Mouse (Mus musculus) heart, adult 10 weeks (tissue): ENCODE measurements around the gene Olfr814. TPM values are rescaled to one million over a fixed set of nuclear protein-coding genes. Genes with fewer than 3 reads are reported as not detected.

Experiments used
- polyA plus RNA-seq: library from polyadenylated mRNA; stranded (reverse); fragments of 350-450 nt; fragmentation: Illumina TruSeq; extraction: RNeasy Lipid Tissue Mini Kit (QIAGEN cat#74804); gene quantifications from one replicate; pipeline ENCODE4 v1.2.3, GENCODE M21; 2014; ENCODE audit warnings: low read depth, low replicate concordance

Gene Olfr814
- polyA plus RNA-seq: not detected

GRCm38 (mm10) chr10:129879751-129880150 lies at the start of gene Olfr814:
TSS of gene Olfr814 (minus strand) at chr10:129879851.

GRCm38 (mm10) chr10:129915497-129915896 lies 35.8 kb upstream of the Olfr814 start, which contains the start of gene Olfr816:
TSS of gene Olfr816 (minus strand) at chr10:129915597.

GRCm38 (mm10) chr10:129905767-129906166 lies 26.1 kb upstream of the Olfr814 start, which contains the start of gene Olfr815:
TSS of gene Olfr815 (minus strand) at chr10:129905867.

DNA sequence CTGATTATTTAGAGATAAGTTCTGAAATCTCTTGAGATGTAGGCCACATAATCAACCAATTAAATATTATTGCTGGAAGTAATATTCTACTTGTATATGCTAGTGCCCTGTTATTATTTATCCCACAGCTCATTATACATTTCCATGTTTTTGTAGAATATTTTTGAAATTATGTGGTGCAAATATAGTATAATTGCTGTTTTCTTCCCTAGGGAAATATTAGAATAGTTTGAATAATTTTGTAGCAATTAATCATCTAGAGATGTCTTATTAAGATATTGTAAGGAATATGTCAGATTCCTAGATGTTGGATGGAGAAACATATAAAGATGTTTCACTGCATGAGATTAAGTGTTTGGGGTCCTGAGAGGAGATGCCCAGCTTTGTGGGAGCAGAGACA lies 24.6 kb downstream of the Olfr814 start, which contains the start of gene Olfr813:
Gene Olfr813 (plus strand): TSS at position 301 of the 400 bp plus-strand sequence.

DNA sequence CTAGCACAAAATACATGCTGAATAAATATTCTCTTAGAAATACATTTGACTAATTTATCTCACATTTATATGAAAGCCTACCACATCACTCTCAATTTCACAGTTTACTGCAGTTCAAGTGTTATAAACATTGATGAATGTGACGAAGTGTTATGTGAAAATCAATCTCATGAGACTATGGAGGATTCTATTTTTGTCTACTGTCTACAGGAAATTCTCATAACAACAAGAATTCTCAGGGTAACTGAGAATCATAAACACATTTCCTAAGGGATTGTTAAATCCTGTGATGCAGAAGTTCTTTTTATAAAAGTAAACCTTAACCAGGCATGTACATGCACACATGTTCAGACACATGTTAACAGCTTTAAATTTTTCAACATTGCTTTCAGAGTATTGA lies 33.7 kb downstream of the Olfr814 start, which contains the start of gene Olfr812:
Gene Olfr812 (minus strand): TSS at position 101 of the 400 bp plus-strand sequence.

Other genes starting within 250 kb of the Olfr814 start
- not detected for gene Olfr799, start 242.4 kb downstream of the Olfr814 start, polyA plus RNA-seq
- gene Olfr800, start 222.2 kb downstream of the Olfr814 start, polyA plus RNA-seq: not detected
- gene Olfr801, start 206.0 kb downstream of the Olfr814 start, polyA plus RNA-seq: not detected
- not detected for gene Olfr802, start 191.7 kb downstream of the Olfr814 start, polyA plus RNA-seq
- not detected for gene Olfr803, start 185.6 kb downstream of the Olfr814 start, polyA plus RNA-seq
- not detected for gene Olfr804, start 176.6 kb downstream of the Olfr814 start, polyA plus RNA-seq
- not detected for gene Olfr805, start 150.5 kb downstream of the Olfr814 start, polyA plus RNA-seq
- not detected for gene Olfr806, start 137.9 kb downstream of the Olfr814 start, polyA plus RNA-seq
- not detected for gene Olfr807, start 122.1 kb downstream of the Olfr814 start, polyA plus RNA-seq
- not detected for gene Olfr808, start 114.4 kb downstream of the Olfr814 start, polyA plus RNA-seq
- not detected for gene Olfr809, start 105.2 kb downstream of the Olfr814 start, polyA plus RNA-seq
- not detected for gene Olfr810, start 84.9 kb downstream of the Olfr814 start, polyA plus RNA-seq
- gene Olfr811, start 75.5 kb downstream of the Olfr814 start, polyA plus RNA-seq: not detected
- gene Olfr812, start 33.8 kb downstream of the Olfr814 start, polyA plus RNA-seq: not detected
- gene Olfr813, start 24.5 kb downstream of the Olfr814 start, polyA plus RNA-seq: not detected
- gene Olfr815, start 26.0 kb upstream of the Olfr814 start, polyA plus RNA-seq: not detected
- gene Olfr816, start 35.7 kb upstream of the Olfr814 start, polyA plus RNA-seq: not detected
- not detected for gene Olfr818, start 69.2 kb upstream of the Olfr814 start, polyA plus RNA-seq
- gene Olfr819, start 87.4 kb upstream of the Olfr814 start, polyA plus RNA-seq: not detected
- not detected for gene Olfr247, start 96.3 kb upstream of the Olfr814 start, polyA plus RNA-seq
- gene Gm10310, start 105.2 kb upstream of the Olfr814 start, polyA plus RNA-seq: not detected
- gene Olfr820, start 132.8 kb upstream of the Olfr814 start, polyA plus RNA-seq: not detected
- gene Olfr821, start 150.5 kb upstream of the Olfr814 start, polyA plus RNA-seq: not detected
- gene Olfr822, start 191.4 kb upstream of the Olfr814 start, polyA plus RNA-seq: not detected
- not detected for gene Olfr823, start 235.5 kb upstream of the Olfr814 start, polyA plus RNA-seq